Mouse (Mus musculus) cortical plate, adult 2 months (tissue): ENCODE measurements around the gene Nf2.
A peak's percentile ranks its signal among the peaks of the same experiment; 100 is the strongest.

Source experiments
- CTCF ChIP-seq: fragments of 200-500 bp; IDR thresholded peaks from 2 replicates; pipeline ENCODE4 v1.5.1; 2011; ENCODE audit warnings: mild to moderate bottlenecking, control low read depth, low read length; ENCODE audit not compliant: insufficient read depth; ENCODE audit errors: extremely low read depth
- POLR2A ChIP-seq: fragments of 200-500 bp; IDR thresholded peaks from 2 replicates; pipeline ENCODE4 v1.6.1; 2011; ENCODE audit warnings: mild to moderate bottlenecking, low read length, control low read depth; ENCODE audit not compliant: insufficient read depth; ENCODE audit errors: extremely low read depth

GRCm38 (mm10) chr11:4754036-4754435 lies 95.3 kb downstream of the Nf2 start:
- no peak for TF ChIP-seq POLR2A
- TF ChIP-seq CTCF: 0 out of 2 replicates have a peak, but pooled peaks have one; percentile 5
